Comparison of ENCODE assay signal across 8 mouse cellular contexts in the genomic region with DNA sequence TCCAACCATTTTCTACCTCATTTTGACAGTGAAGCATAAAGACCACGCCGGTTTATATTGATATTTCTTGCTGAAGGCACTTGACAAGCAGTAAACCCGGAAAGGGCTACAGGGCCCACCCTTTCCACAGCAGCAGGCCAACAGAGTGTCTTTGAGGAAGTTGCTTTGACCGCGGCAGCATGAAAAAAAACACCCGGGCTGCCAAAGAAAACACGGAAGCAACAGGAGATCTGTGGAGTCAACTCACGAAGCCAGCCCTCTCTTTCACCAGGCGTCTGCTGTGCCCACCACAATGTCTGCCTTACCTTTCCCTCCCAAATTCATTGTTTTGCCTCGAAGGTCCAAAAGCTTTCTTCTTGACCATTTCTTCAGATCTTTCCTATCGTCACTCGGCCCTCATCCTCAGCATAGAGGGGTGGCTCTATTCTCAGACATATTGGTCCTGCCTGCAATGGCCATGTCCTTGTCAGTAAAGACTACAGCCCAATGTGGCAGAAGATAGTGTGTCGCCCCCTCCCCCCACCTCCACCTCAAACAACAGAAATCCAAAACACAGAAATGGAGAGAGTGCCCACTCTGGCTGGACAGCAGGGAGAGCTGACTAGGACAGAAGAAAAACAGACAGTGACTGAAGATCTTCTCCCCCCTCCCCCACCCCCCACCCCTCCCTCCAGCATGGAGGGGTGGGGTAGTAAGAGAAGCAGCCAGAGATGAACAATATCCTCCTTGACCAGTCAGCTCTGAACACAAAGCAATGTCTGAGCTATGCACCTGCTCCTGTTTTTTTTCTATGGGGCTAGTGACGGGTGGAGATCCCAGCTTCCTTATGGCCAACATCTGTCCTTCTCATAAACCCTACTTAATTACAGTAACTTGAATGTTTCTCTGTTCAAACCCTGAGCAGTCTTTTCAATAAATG.
DNase-seq lines count a peak whose midpoint lies in the region; ATAC-seq and TF ChIP-seq lines count a peak whose summit lies in the region.

No protein-coding gene starts in this region.

- DNase-seq in left cerebral cortex, postnatal 10 days (ENCODE audit: extremely low spot score in 1 of 2, low spot score in 2 of 2) = peak; percentile 20 to 83
- no peak for DNase-seq in left cerebral cortex, adult 11 months (ENCODE audit: low spot score)
- DNase-seq in brain, embryonic 14.5 days (ENCODE audit: low read depth) = peak; percentile 44
- DNase-seq in heart, embryonic 10.5 days (ENCODE audit: low spot score) = no peak
- peak; percentile 89 for DNase-seq in kidney, adult 2 months
- DNase-seq in yolk sac, embryonic 10.5 days (ENCODE audit: low spot score) = no peak

- H3K9me3 ChIP-seq in heart, embryonic 10.5 days = no peaks in the 10 kb centered on the region
- no peaks in the 10 kb centered on the region for H3K9me3 ChIP-seq in lung, embryonic 16.5 days (ENCODE audit: control insufficient read depth, low read length)
- H3K9me3 ChIP-seq in neural tube, embryonic 13.5 days = no peaks in the 10 kb centered on the region

- no peaks in the 10 kb centered on the region for H3K36me3 ChIP-seq in heart, embryonic 10.5 days
- H3K36me3 ChIP-seq in kidney, adult 2 months (ENCODE audit: control insufficient read depth, insufficient read depth, low read length) = no peaks in the 10 kb centered on the region
- no peaks in the 10 kb centered on the region for H3K36me3 ChIP-seq in lung, embryonic 16.5 days (ENCODE audit: control insufficient read depth, insufficient read depth, low read length)
- H3K36me3 ChIP-seq in neural tube, embryonic 13.5 days = no peaks in the 10 kb centered on the region

- 57% methylated on average over 14 of the region's 14 CpGs for WGBS in heart, embryonic 10.5 days
- WGBS in kidney, adult 2 months = 23% methylated on average over 14 of the region's 14 CpGs
- 54% methylated on average over 14 of the region's 14 CpGs for WGBS in lung, embryonic 16.5 days
- WGBS in neural tube, embryonic 13.5 days = 62% methylated on average over 14 of the region's 14 CpGs

- no peak for TF ChIP-seq POLR2A in brain, embryonic 14.5 days (IDR thresholded peaks at IDR 0.05; ENCODE audit: borderline replicate concordance, extremely low read depth, insufficient read depth, insufficient read length, poor library complexity, severe bottlenecking)
- TF ChIP-seq POLR2A in kidney, adult 2 months (IDR thresholded peaks at IDR 0.05; ENCODE audit: low read depth, low read length) = no peak

- H3K27ac ChIP-seq in heart, embryonic 10.5 days = peak overlapping the region; percentile 47; the same call in 1 of the 2 replicates
- H3K27ac ChIP-seq in kidney, adult 2 months (ENCODE audit: insufficient read depth, low read depth, low read length) = peak overlapping the region; percentile 77
- no peak overlapping the region for H3K27ac ChIP-seq in lung, embryonic 16.5 days (ENCODE audit: low read length)
- 0 out of 2 replicates have a peak overlapping the region, but pooled peaks have one; percentile 20 for H3K27ac ChIP-seq in neural tube, embryonic 13.5 days (replicated peaks)

- no peak overlapping the region for H3K4me2 ChIP-seq in lung, embryonic 16.5 days (ENCODE audit: low read depth, low read length)
- no peak overlapping the region; the same call in 1 of the 2 replicates for H3K4me2 ChIP-seq in neural tube, embryonic 13.5 days

- ATAC-seq in lung, embryonic 16.5 days (ENCODE audit: low read depth) = 0 out of 2 replicates have a peak, but pooled peaks have one; percentile 27
- peak; percentile 72 for ATAC-seq in neural tube, embryonic 13.5 days (ENCODE audit: low read depth)

- no peaks in the 10 kb centered on the region for H3K27me3 ChIP-seq in heart, embryonic 10.5 days (ENCODE audit: insufficient read depth, poor library complexity, severe bottlenecking)
- no peaks in the 10 kb centered on the region for H3K27me3 ChIP-seq in kidney, adult 2 months (replicated peaks; ENCODE audit: control insufficient read depth, insufficient read depth, low read length)
- no peaks in the 10 kb centered on the region for H3K27me3 ChIP-seq in lung, embryonic 16.5 days (ENCODE audit: control insufficient read depth, insufficient read depth, low read depth, low read length)
- H3K27me3 ChIP-seq in neural tube, embryonic 13.5 days = no peaks in the 10 kb centered on the region

- no peak overlapping the region for H3K4me3 ChIP-seq in heart, embryonic 10.5 days
- H3K4me3 ChIP-seq in kidney, adult 2 months (ENCODE audit: insufficient read depth, low read depth, low read length) = no peak overlapping the region
- H3K4me3 ChIP-seq in lung, embryonic 16.5 days (ENCODE audit: low read length) = no peak overlapping the region
- no peak overlapping the region for H3K4me3 ChIP-seq in neural tube, embryonic 13.5 days

- no peak for TF ChIP-seq CTCF in brain, embryonic 14.5 days (IDR thresholded peaks at IDR 0.05; ENCODE audit: borderline replicate concordance, extremely low read depth, insufficient read depth, insufficient read length)
- no peak for TF ChIP-seq CTCF in kidney, adult 2 months (conservative IDR thresholded peaks at IDR 0.05; ENCODE audit: insufficient read depth, insufficient read length, low read depth, low read length)

- no peak overlapping the region for H3K9ac ChIP-seq in lung, embryonic 16.5 days (ENCODE audit: low read length)
- H3K9ac ChIP-seq in neural tube, embryonic 13.5 days = no peak overlapping the region

- intact Hi-C loops in left cerebral cortex, postnatal 10 days (cut with DNase I) = loop anchor here (5.0 to 10.0 kb wide), 3 partner anchors 236 to 528 kb away; a partner anchor contains a TSS

- H3K4me1 ChIP-seq in heart, embryonic 10.5 days = peaks cover 5% of the 10 kb centered on the region; the same call in 1 of the 2 replicates
- H3K4me1 ChIP-seq in kidney, adult 2 months (ENCODE audit: control insufficient read depth, insufficient read depth, low read length) = peaks cover 11% of the 10 kb centered on the region
- H3K4me1 ChIP-seq in lung, embryonic 16.5 days (replicated peaks; ENCODE audit: control insufficient read depth, insufficient read depth, low read length) = 0 out of 2 replicates have a peak, but pooled peaks cover 2% of the 10 kb centered on the region
- peaks cover 23% of the 10 kb centered on the region for H3K4me1 ChIP-seq in neural tube, embryonic 13.5 days (replicated peaks)

Comparison
In these comparisons a context has a peak if more than half of its experiments do, and no peak if none do; other contexts are left out.
1. DNase-seq: peak in left cerebral cortex, postnatal 10 days (2 of 2), brain, embryonic 14.5 days (single experiment) and kidney, adult 2 months (single experiment); none in left cerebral cortex, adult 11 months (single experiment), heart, embryonic 10.5 days (single experiment) and yolk sac, embryonic 10.5 days (single experiment).